Mouse (Mus musculus) intestine, embryonic 16.5 days (tissue): ENCODE measurements around the gene Acap2. TPM values are rescaled to one million over a fixed set of nuclear protein-coding genes. Genes with fewer than 3 reads are reported as not detected.

Experiments
- ATAC-seq: fragments of 200-750 bp; cut with Nextera tagmentation; 2 replicates; pipeline ENCODE4 v1.8.0; 2017; ENCODE audit warnings: moderate TSS enrichment, moderate library complexity
- H3K27ac ChIP-seq: fragments of 300-500 bp; sonication (generic); 2 replicates; pipeline ENCODE4 v1.5.1; 2014; ENCODE audit warnings: mild to moderate bottlenecking, low read length
- H3K27me3 ChIP-seq: fragments of 300-500 bp; sonication (generic); replicated peaks from 2 replicates; pipeline ENCODE4 v1.6.1; 2014; ENCODE audit warnings: low read length, control low read depth, mixed read lengths; ENCODE audit not compliant: control insufficient read depth, insufficient read depth
- H3K36me3 ChIP-seq: fragments of 300-500 bp; sonication (generic); 2 replicates; pipeline ENCODE4 v1.6.1; 2014; ENCODE audit warnings: low read length, control low read depth; ENCODE audit not compliant: control insufficient read depth, insufficient read depth
- H3K4me1 ChIP-seq: fragments of 300-500 bp; sonication (generic); 2 replicates; pipeline ENCODE4 v1.6.1; 2014; ENCODE audit warnings: low read length, control low read depth, mixed read lengths; ENCODE audit not compliant: control insufficient read depth, insufficient read depth
- H3K4me2 ChIP-seq: fragments of 300-500 bp; sonication (generic); 2 replicates; pipeline ENCODE4 v1.6.1; 2014; ENCODE audit warnings: low read depth, low read length, control low read depth
- H3K4me3 ChIP-seq: fragments of 300-500 bp; sonication (generic); 2 replicates; pipeline ENCODE4 v1.5.1; 2014; ENCODE audit warnings: mild to moderate bottlenecking, low read length
- H3K9ac ChIP-seq: fragments of 300-500 bp; sonication (generic); 2 replicates; pipeline ENCODE4 v1.6.1; 2014; ENCODE audit warnings: low read depth, low read length
- H3K9me3 ChIP-seq: fragments of 300-500 bp; sonication (generic); 2 replicates; pipeline ENCODE4 v1.6.1; 2016; ENCODE audit warnings: low read length, control low read depth; ENCODE audit not compliant: control insufficient read depth
- WGBS: fragments of 180-500 bp; shearing (Covaris S2); extraction: QIAGEN DNeasy Blood & Tissue Kit; methylation state at CpG from one replicate; pipeline ENCODE4 v1.1.7; 2014; 5-methylcytosine and 5-hydroxymethylcytosine counted together
- polyA plus RNA-seq: library from polyadenylated mRNA; unstranded; fragments of >200 nt; fragmentation: Nextera tagmentation; extraction: Ambion mirVana; gene quantifications from 2 replicates; pipeline ENCODE4 v1.2.1, GENCODE M21; 2015

Acap2 gene
- polyA plus RNA-seq, 1 experiment from 2014 or later = 14.7 TPM

GRCm38 (mm10) chr16:31094036-31094435 lies 107.0 kb downstream of the Acap2 start:
- no peak overlapping the region for H3K4me2 ChIP-seq
- 81% methylated on average over 6 of the region's 6 CpGs for WGBS
- H3K9me3 ChIP-seq = no peaks in the 10 kb centered on the region
- H3K36me3 ChIP-seq = no peaks in the 10 kb centered on the region
- no peaks in the 10 kb centered on the region for H3K4me1 ChIP-seq
- no peaks in the 10 kb centered on the region for H3K27me3 ChIP-seq
- no peak for ATAC-seq
- H3K4me3 ChIP-seq = no peak overlapping the region
- no peak overlapping the region for H3K9ac ChIP-seq
- no peak overlapping the region for H3K27ac ChIP-seq

GRCm38 (mm10) chr16:31093186-31093585 lies 107.9 kb downstream of the Acap2 start:
- WGBS = 67% methylated on average over 9 of the region's 9 CpGs
- H3K9me3 ChIP-seq = no peaks in the 10 kb centered on the region
- no peaks in the 10 kb centered on the region for H3K36me3 ChIP-seq
- H3K27ac ChIP-seq = no peak overlapping the region
- H3K4me2 ChIP-seq = no peak overlapping the region
- H3K27me3 ChIP-seq = no peaks in the 10 kb centered on the region
- ATAC-seq = no peak
- no peak overlapping the region for H3K4me3 ChIP-seq
- H3K9ac ChIP-seq = no peak overlapping the region
- H3K4me1 ChIP-seq = no peaks in the 10 kb centered on the region

GRCm38 (mm10) chr16:31081891-31082290 lies 119.2 kb downstream of the Acap2 start:
- no peaks in the 10 kb centered on the region for H3K36me3 ChIP-seq
- no peaks in the 10 kb centered on the region for H3K27me3 ChIP-seq
- no peak overlapping the region; the same call in 1 of the 2 replicates for H3K4me3 ChIP-seq
- no peak overlapping the region for H3K9ac ChIP-seq
- H3K4me1 ChIP-seq = peaks cover 7% of the 10 kb centered on the region
- no peaks in the 10 kb centered on the region for H3K9me3 ChIP-seq
- no peak overlapping the region for H3K27ac ChIP-seq
- 72% methylated on average over 6 of the region's 6 CpGs for WGBS
- no peak for ATAC-seq
- peak overlapping the region; percentile 98; the same call in 1 of the 2 replicates for H3K4me2 ChIP-seq

GRCm38 (mm10) chr16:31081125-31081664 lies 119.8 kb downstream of the Acap2 start, which contains the start of gene Xxylt1:
Gene Xxylt1 (minus strand): TSS chr16:31081432.
- Histone ChIP-seq H3K9me3 (no peaks in the 10 kb centered on the region), H3K4me3 (peak within 1 kb of the TSS; percentile 82), H3K4me1 (peaks cover 7% of the 10 kb centered on the region), H3K4me2 (peak within 1 kb of the TSS; percentile 98), H3K27me3 (no peaks in the 10 kb centered on the region), H3K9ac (peak within 1 kb of the TSS; percentile 79), H3K27ac (peak within 1 kb of the TSS; percentile 93), H3K36me3 (no peaks in the 10 kb centered on the region)
- under 1% methylated on average over 51 of the region's 54 CpGs for WGBS
- ATAC-seq = peak; percentile 97

- H3K4me2 ChIP-seq = peak overlapping the region; percentile 98
- ATAC-seq = peak; percentile 79
- H3K27ac ChIP-seq = peak overlapping the region; percentile 93
- no peaks in the 10 kb centered on the region for H3K36me3 ChIP-seq
- peak overlapping the region; percentile 79 for H3K9ac ChIP-seq
- peak overlapping the region; percentile 82 for H3K4me3 ChIP-seq
- peaks cover 7% of the 10 kb centered on the region for H3K4me1 ChIP-seq
- H3K27me3 ChIP-seq = no peaks in the 10 kb centered on the region
- no peaks in the 10 kb centered on the region for H3K9me3 ChIP-seq
- WGBS = 2% methylated on average over 36 of the region's 36 CpGs
Measured at GRCm38 (mm10) chr16:31080573-31081051, 120.4 kb downstream of the Acap2 start.

- Histone ChIP-seq H3K4me3 (no peak overlapping the region), H3K4me1 (peaks cover 7% of the 10 kb centered on the region), H3K36me3 (no peaks in the 10 kb centered on the region), H3K27ac (no peak overlapping the region), H3K9ac (no peak overlapping the region), H3K9me3 (no peaks in the 10 kb centered on the region), H3K4me2 (no peak overlapping the region), H3K27me3 (no peaks in the 10 kb centered on the region)
- no peak for ATAC-seq
- 91% methylated on average over 5 of the region's 5 CpGs for WGBS
Measured at GRCm38 (mm10) chr16:31077396-31077795, 123.6 kb downstream of the Acap2 start.

- no peak for ATAC-seq
- H3K9me3 ChIP-seq = no peaks in the 10 kb centered on the region
- H3K9ac ChIP-seq = no peak overlapping the region
- no peak overlapping the region for H3K4me3 ChIP-seq
- no peak overlapping the region for H3K27ac ChIP-seq
- H3K27me3 ChIP-seq = no peaks in the 10 kb centered on the region
- H3K4me2 ChIP-seq = no peak overlapping the region
- WGBS = 87% methylated on average over 8 of the region's 8 CpGs
- H3K4me1 ChIP-seq = peaks cover 7% of the 10 kb centered on the region
- no peaks in the 10 kb centered on the region for H3K36me3 ChIP-seq
Measured at GRCm38 (mm10) chr16:31076436-31076835, 124.6 kb downstream of the Acap2 start.

GRCm38 (mm10) chr16:31074324-31074908 lies 126.6 kb downstream of the Acap2 start:
- Histone ChIP-seq H3K36me3 (no peaks in the 10 kb centered on the region), H3K4me2 (no peak overlapping the region), H3K4me3 (no peak overlapping the region), H3K9ac (no peak overlapping the region), H3K4me1 (peaks cover 7% of the 10 kb centered on the region), H3K27me3 (no peaks in the 10 kb centered on the region), H3K27ac (no peak overlapping the region), H3K9me3 (no peaks in the 10 kb centered on the region)
- no peak for ATAC-seq
- 72% methylated on average over 3 of the region's 3 CpGs for WGBS

- Histone ChIP-seq H3K27ac (no peak overlapping the region), H3K36me3 (no peaks in the 10 kb centered on the region)
- 85% methylated on average over 6 of the region's 6 CpGs for WGBS
Measured at GRCm38 (mm10) chr16:31071731-31072130, 129.3 kb downstream of the Acap2 start.

More at GRCm38 (mm10) chr16:31071731-31072130, 129.3 kb downstream of the Acap2 start:
- no peak overlapping the region for H3K9ac ChIP-seq
- H3K4me2 ChIP-seq = no peak overlapping the region
- ATAC-seq = no peak
- H3K9me3 ChIP-seq = no peaks in the 10 kb centered on the region
- H3K4me1 ChIP-seq = peaks cover 18% of the 10 kb centered on the region
- no peak overlapping the region for H3K4me3 ChIP-seq
- no peaks in the 10 kb centered on the region for H3K27me3 ChIP-seq
